Mouse (Mus musculus) erythroblast, embryonic 14.5 days (primary cell): Measurements from ENCODE around the gene Tuba4a.

Experiments used
- GATA1 ChIP-seq: IDR thresholded peaks from 2 replicates; pipeline ENCODE4 v1.6.1; 2012; ENCODE audit warnings: low read length, inconsistent platforms, mixed read lengths
- TAL1 ChIP-seq: IDR thresholded peaks from 3 replicates; pipeline ENCODE4 v1.6.1; 2012; ENCODE audit warnings: low read length, inconsistent platforms, mixed read lengths

DNA sequence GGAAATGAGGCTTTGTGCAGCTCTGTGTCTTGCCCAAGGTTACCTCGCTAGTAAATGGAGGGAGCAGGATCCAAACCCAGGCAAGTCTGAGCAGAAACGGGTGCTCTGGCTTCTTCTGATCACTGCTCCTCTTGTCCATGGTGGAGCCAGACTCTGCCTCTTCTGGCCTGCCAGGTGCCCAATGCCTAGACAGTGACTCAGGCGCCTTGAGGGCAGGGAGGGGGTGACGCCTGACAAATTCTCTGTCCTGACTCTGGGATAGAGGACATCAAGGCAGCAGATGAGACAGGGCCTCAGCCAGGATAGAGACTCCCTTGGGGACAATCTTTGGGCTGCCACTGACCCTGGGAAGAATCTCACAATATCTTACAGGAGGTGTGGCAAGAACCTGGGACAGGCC lies 11.6 kb upstream of the Tuba4a start:
- TF ChIP-seq GATA1: no peak
- no peak for TF ChIP-seq TAL1
